In the genomic region with DNA sequence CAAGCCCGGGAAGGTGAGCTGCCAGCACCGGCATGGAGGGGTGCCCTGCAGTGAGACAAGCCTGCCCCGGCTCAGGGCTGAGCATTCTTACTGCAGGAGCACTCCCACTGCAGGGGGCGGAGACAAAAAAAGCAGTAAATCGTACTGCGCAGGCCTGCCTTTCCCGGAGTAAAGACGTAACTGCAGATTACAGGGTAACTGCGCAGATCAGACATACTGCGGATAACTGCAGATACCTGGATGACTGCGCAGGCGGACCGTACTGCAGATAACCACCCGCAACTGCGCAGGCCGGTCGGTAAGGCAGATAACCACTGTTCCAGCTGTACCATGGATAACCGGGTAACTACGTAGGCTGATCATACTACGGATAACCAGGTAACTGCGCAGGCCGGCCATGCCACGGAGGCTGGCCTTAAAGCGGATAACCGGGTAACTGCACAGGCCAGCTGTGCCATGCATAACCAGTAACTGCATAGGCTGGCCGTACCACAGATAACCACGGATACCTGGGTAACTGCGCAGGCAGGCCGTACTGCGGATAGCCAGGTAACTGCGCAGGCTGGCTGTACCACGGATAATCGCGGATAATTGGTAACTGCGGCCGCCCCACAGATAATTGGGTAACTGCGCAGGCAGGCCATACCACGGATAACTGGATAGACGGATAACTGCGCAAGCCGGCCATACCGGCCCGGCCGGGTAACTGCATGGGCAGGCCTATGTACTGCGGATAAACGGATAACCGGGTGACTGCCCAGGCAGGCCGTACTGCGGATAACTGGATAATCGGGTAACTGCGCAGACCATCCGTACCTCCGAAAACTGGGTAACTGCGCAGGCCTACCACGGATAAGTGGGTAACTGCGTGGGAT, we compare ENCODE assay signal across 8 mouse cellular contexts. TPM values are rescaled to one million over a fixed set of nuclear protein-coding genes. Genes with fewer than 3 reads are reported as not detected.
DNase-seq lines count a peak whose midpoint lies in the region; ATAC-seq and TF ChIP-seq lines count a peak whose summit lies in the region.

TSS of gene Zrsr1 (plus strand) at position 171 of the 875 bp plus-strand sequence.

- WGBS in forebrain, embryonic 14.5 days, result 54% methylated on average over 56 of the region's 56 CpGs
- 49% methylated on average over 56 of the region's 56 CpGs for WGBS in lung, embryonic 14.5 days

- H3K9me3 ChIP-seq in G1E (replicated peaks), result peaks cover 12% of the 10 kb centered on the region
- H3K9me3 ChIP-seq in forebrain, embryonic 14.5 days (replicated peaks; ENCODE audit: control insufficient read depth, low read length), result peaks cover 17% of the 10 kb centered on the region
- H3K9me3 ChIP-seq in lung, embryonic 14.5 days (ENCODE audit: low read depth, low read length), result peaks cover 28% of the 10 kb centered on the region; the same call in 1 of the 2 replicates

- H3K9ac ChIP-seq in forebrain, embryonic 14.5 days (ENCODE audit: low read length), result peak within 1 kb of the TSS; percentile 63
- peak within 1 kb of the TSS; percentile 56 for H3K9ac ChIP-seq in lung, embryonic 14.5 days

- H3K4me2 ChIP-seq in forebrain, embryonic 14.5 days (ENCODE audit: low read length), result peak within 1 kb of the TSS; percentile 76
- peak within 1 kb of the TSS; percentile 78 for H3K4me2 ChIP-seq in lung, embryonic 14.5 days

- no peaks in the 10 kb centered on the region for H3K27me3 ChIP-seq in G1E (ENCODE audit: insufficient read depth, low read length)
- no peaks in the 10 kb centered on the region for H3K27me3 ChIP-seq in forebrain, embryonic 14.5 days (replicated peaks; ENCODE audit: control insufficient read depth, insufficient read depth, low read length)
- no peaks in the 10 kb centered on the region for H3K27me3 ChIP-seq in lung, embryonic 14.5 days (ENCODE audit: insufficient read depth, low read length)

- peaks cover 27% of the 10 kb centered on the region for H3K4me1 ChIP-seq in G1E (ENCODE audit: insufficient read depth, low read depth, low read length)
- H3K4me1 ChIP-seq in forebrain, embryonic 14.5 days (ENCODE audit: control insufficient read depth, insufficient read depth, low read length), result peaks cover 15% of the 10 kb centered on the region; the same call in 1 of the 2 replicates
- H3K4me1 ChIP-seq in lung, embryonic 14.5 days (ENCODE audit: insufficient read depth), result no peaks in the 10 kb centered on the region

- H3K4me3 ChIP-seq in G1E (ENCODE audit: low read depth, low read length), result peak within 1 kb of the TSS; percentile 76
- H3K4me3 ChIP-seq in forebrain, embryonic 14.5 days (ENCODE audit: low read depth, low read length), result peak within 1 kb of the TSS; percentile 49
- H3K4me3 ChIP-seq in lung, embryonic 14.5 days (ENCODE audit: low read depth, low read length), result peak within 1 kb of the TSS; percentile 56

- peak; percentile 72 for ATAC-seq in G1E (ENCODE audit: extremely low read depth, insufficient number of reproducible peaks, low FRiP score, poor library complexity, severe bottlenecking)
- ATAC-seq in cerebellum, adult (ENCODE audit: insufficient number of reproducible peaks, low FRiP score, low TSS enrichment), result peak; percentile 81
- ATAC-seq in forebrain, embryonic 14.5 days, result peak; percentile 72
- ATAC-seq in lung, embryonic 14.5 days (ENCODE audit: insufficient read depth), result peak; percentile 88
- peak; percentile 59 for ATAC-seq in neutrophil, adult 5-6 weeks (ENCODE audit: extremely low read depth, insufficient number of reproducible peaks, low FRiP score, poor library complexity, severe bottlenecking)

- DNase-seq in G1E (ENCODE audit: low spot score), result peak; percentile 44
- DNase-seq in forebrain, embryonic 14.5 days (ENCODE audit: low spot score), result peak; percentile 84
- peak; percentile 37 to 52 for DNase-seq in heart, postnatal 14 days
- DNase-seq in layer of hippocampus, adult 18-20 months (ENCODE audit: low spot score in 2 of 2), result peak; percentile 70 to 81
- peak; percentile 82 for DNase-seq in lung, embryonic 14.5 days
- DNase-seq in thymus, adult 18-20 months, result peak; percentile 30 to 47

- H3K27ac ChIP-seq in forebrain, embryonic 14.5 days (ENCODE audit: low read depth, low read length), result peak within 1 kb of the TSS; percentile 15; the same call in 1 of the 2 replicates
- H3K27ac ChIP-seq in lung, embryonic 14.5 days (ENCODE audit: low read depth), result peak within 1 kb of the TSS; percentile 88

- intact Hi-C loops in heart, postnatal 14 days (cut with DNase I), result no loop called here

- TF ChIP-seq CTCF in G1E (IDR thresholded peaks at IDR 0.05; ENCODE audit: low read depth, low read length), result no peak
- no peak for TF ChIP-seq CTCF in lung, embryonic 14.5 days (IDR thresholded peaks at IDR 0.05; ENCODE audit: low read depth)

- H3K36me3 ChIP-seq in G1E (replicated peaks), result peaks cover 47% of the 10 kb centered on the region
- 0 out of 2 replicates have a peak, but pooled peaks cover 3% of the 10 kb centered on the region for H3K36me3 ChIP-seq in forebrain, embryonic 14.5 days (ENCODE audit: control insufficient read depth, insufficient read depth, low read length)
- peaks cover 17% of the 10 kb centered on the region; the same call in 1 of the 2 replicates for H3K36me3 ChIP-seq in lung, embryonic 14.5 days (ENCODE audit: insufficient read depth)

RNA-seq across cellular contexts. Expression of gene Zrsr1, which starts in this region (rescaled TPM):
- total RNA-seq in G1E (2014; fragmentation: Nextera tagmentation) (14.9 and 33.6 TPM in 2 replicates), G1E (2017) (9.0 and 10.4 TPM in 2 replicates)
- polyA plus RNA-seq in G1E (2012), result 1.3 and 1.5 TPM in 2 replicates
- polyA plus RNA-seq in forebrain, embryonic 14.5 days (2014; fragmentation: Nextera tagmentation; extraction: Ambion mirVana), result 4.7 and 5.6 TPM in 2 replicates
- total RNA-seq in heart, postnatal 14 days (2021), result 10 to 100 TPM; 10.2 to 11.6 TPM
- 10 to 100 TPM; 71.3 to 72.3 TPM for total RNA-seq in layer of hippocampus, adult 18-20 months (2021)
- 2.8 and 3.3 TPM in 2 replicates for polyA plus RNA-seq in lung, embryonic 14.5 days (2014; fragmentation: Nextera tagmentation; extraction: Ambion mirVana)
- total RNA-seq in neutrophil, adult 5-6 weeks (2017), result 84.1 and 96.7 TPM in 2 replicates

Comparison
In these comparisons a context has a peak if more than half of its experiments do, and no peak if none do; other contexts are left out.
1. Peak in every context shown above with its lines: DNase-seq, ATAC-seq, H3K4me3 ChIP-seq and H3K27ac ChIP-seq.